Mouse (Mus musculus) T-helper 2 cell (primary cell): Measurements from ENCODE around the gene Vnn3.

ENCODE experiments used
- in situ Hi-C: fragments of 300-600 bp; cut with MboI, MseI; formaldehyde crosslinking; loops from one replicate; pipeline ENCODE4 v1.15.1; 2025; ENCODE audit warnings: high pct_unique_total_duplicates

The Vnn3 gene

GRCm38 (mm10) chr10:23886060-23886459 is 34.8 kb downstream of the Vnn3 start:
- in situ Hi-C loops, result no loop called here

- in situ Hi-C loops, result no loop called here
Observed at GRCm38 (mm10) chr10:23892987-23893386, 41.7 kb downstream of the Vnn3 start.

GRCm38 (mm10) chr10:23894601-23895349 is 43.5 kb downstream of the Vnn3 start, which contains the start of gene Vnn1:
Gene Vnn1, plus strand, starts transcription at chr10:23894688.
- in situ Hi-C loops, result no loop called here

GRCm38 (mm10) chr10:23895376-23895775 is 44.1 kb downstream of the Vnn3 start:
- in situ Hi-C loops, result no loop called here

GRCm38 (mm10) chr10:23901119-23901518 is 49.9 kb downstream of the Vnn3 start:
- in situ Hi-C loops, result no loop called here

- in situ Hi-C loops, result no loop called here
Observed at GRCm38 (mm10) chr10:23905661-23906060, 54.4 kb downstream of the Vnn3 start.
